Mouse (Mus musculus) hindbrain, embryonic 14.5 days (tissue): Measurements from ENCODE around the gene 1190007I07Rik. TPM values are rescaled to one million over a fixed set of nuclear protein-coding genes. Genes with fewer than 3 reads are reported as not detected.

Experiments
- ATAC-seq: fragments of 200-750 bp; cut with Nextera tagmentation; 2 replicates; pipeline ENCODE4 v1.8.0; 2017; ENCODE audit warnings: moderate number of reproducible peaks, mild to moderate bottlenecking, moderate TSS enrichment, moderate library complexity; ENCODE audit not compliant: low FRiP score
- DNase-seq: peaks from one replicate; pipeline ENCODE4 v3.0.0-alpha.2; 2015; ENCODE audit warnings: low spot score
- H3K27ac ChIP-seq: fragments of 300-500 bp; sonication (generic); 2 replicates; pipeline ENCODE4 v1.5.1; 2014; ENCODE audit warnings: mild to moderate bottlenecking, moderate library complexity
- H3K27me3 ChIP-seq: fragments of 300-500 bp; sonication (generic); 2 replicates; pipeline ENCODE4 v1.6.1; 2014; ENCODE audit warnings: mild to moderate bottlenecking, low read length, mixed read lengths; ENCODE audit not compliant: control insufficient read depth, insufficient read depth
- H3K36me3 ChIP-seq: fragments of 300-500 bp; sonication (generic); replicated peaks from 2 replicates; pipeline ENCODE4 v1.6.1; 2014; ENCODE audit not compliant: control insufficient read depth, insufficient read depth
- H3K4me1 ChIP-seq: fragments of 300-500 bp; sonication (generic); replicated peaks from 2 replicates; pipeline ENCODE4 v1.6.1; 2014; ENCODE audit warnings: antibody characterized with exemption, low read length, mixed read lengths; ENCODE audit not compliant: control insufficient read depth, insufficient read depth
- H3K4me2 ChIP-seq: fragments of 300-500 bp; sonication (generic); replicated peaks from 2 replicates; pipeline ENCODE4 v1.6.1; 2014; ENCODE audit warnings: mild to moderate bottlenecking, moderate library complexity
- H3K4me3 ChIP-seq: fragments of 300-500 bp; sonication (generic); replicated peaks from 2 replicates; pipeline ENCODE4 v1.5.1; 2014; ENCODE audit warnings: mild to moderate bottlenecking, low read length
- H3K9ac ChIP-seq: fragments of 300-500 bp; sonication (generic); 2 replicates; pipeline ENCODE4 v1.6.1; 2014
- H3K9me3 ChIP-seq: fragments of 300-500 bp; sonication (generic); 2 replicates; pipeline ENCODE4 v1.6.1; 2016; ENCODE audit warnings: low read length; ENCODE audit not compliant: control insufficient read depth
- WGBS: fragments of 180-500 bp; shearing (Covaris S2); extraction: QIAGEN DNeasy Blood & Tissue Kit; methylation state at CpG from one replicate; pipeline ENCODE4 v1.1.7; 2014; 5-methylcytosine and 5-hydroxymethylcytosine counted together
- polyA plus RNA-seq: library from polyadenylated mRNA; unstranded; fragments of >200 nt; fragmentation: Nextera tagmentation; extraction: Ambion mirVana; gene quantifications from 2 replicates; pipeline ENCODE4 v1.2.1, GENCODE M21; 2014

The 1190007I07Rik gene
- 38.2 and 41.0 TPM in 2 replicates for polyA plus RNA-seq

DNA sequence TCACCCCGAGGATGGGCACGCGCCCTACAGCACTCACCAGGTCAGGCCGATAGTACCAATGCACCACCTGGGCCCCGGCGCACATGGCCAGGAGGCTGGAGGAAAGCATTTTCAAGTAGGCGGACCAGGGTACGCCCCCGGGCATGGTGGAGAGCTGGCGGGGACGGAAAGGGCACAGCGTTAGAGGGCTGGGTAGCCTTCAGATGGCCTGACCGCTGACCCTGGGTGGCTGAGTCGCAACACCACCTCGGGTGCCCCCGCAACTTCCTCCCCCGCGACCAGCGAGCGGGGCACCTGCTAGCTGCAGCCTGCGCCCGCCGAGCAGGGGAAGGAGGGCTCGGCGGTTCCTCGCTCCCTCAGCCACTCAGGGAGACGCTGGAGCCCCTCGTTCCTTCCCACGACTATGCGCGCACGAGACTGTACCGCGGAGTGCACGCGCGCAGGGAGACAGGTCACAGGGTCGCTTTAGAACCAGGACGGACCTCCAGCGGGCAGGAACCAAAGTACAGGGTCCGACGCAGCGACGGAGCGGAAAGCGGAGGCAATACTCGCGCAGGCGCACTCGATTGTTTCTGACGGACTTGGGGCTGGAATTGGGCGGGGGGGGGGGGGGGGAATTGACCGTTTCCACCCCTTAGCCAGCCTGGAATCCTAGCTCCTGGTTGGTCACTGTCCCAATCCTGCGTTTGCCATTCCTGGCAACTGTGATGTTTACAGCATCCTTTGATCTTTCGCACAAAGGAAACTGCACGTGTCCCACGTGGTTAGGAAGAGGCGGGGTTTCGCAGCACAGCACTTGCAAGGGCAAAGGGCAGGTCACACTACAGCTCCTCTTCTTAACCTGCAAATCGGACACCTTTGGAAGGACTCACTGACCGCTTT, at the start of gene 1190007I07Rik:
TSS of gene 1190007I07Rik (minus strand) at position 558 of the 882 bp plus-strand sequence.
- Histone ChIP-seq H3K36me3 (no peaks in the 10 kb centered on the region), H3K9ac (peak within 1 kb of the TSS; percentile 89), H3K27ac (peak within 1 kb of the TSS; percentile 79), H3K9me3 (no peaks in the 10 kb centered on the region), H3K4me1 (peaks cover 8% of the 10 kb centered on the region), H3K4me3 (peak within 1 kb of the TSS; percentile 69), H3K4me2 (peak within 1 kb of the TSS; percentile 67), H3K27me3 (no peaks in the 10 kb centered on the region)
- DNase-seq (peak; percentile 95), ATAC-seq (peak; percentile 90)
- under 1% methylated on average over 60 of the region's 61 CpGs for WGBS

DNA sequence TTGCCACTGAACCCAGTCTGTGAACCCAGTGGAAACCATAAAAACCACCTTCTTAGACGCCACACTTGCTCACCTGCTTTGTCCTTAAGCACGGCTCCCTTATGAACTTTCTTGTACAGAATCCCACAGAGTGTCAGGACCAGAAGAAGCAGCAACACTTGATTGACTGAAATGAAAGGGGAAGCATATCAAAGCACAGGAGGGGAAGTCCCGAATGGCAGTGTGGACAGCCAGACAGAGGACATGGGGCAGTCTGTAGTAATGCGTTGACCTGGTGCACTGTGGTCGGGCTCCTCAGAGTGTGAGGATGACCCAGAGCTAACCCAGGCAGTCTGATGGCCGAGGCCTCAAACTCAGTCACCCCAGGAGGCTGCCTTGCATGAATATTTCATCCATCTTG, 47.2 kb upstream of the 1190007I07Rik start:
- H3K4me2 ChIP-seq = no peak overlapping the region
- 70% methylated on average over 6 of the region's 6 CpGs for whole genome bisulfite sequencing
- H3K4me1 ChIP-seq = no peaks in the 10 kb centered on the region
- H3K9me3 ChIP-seq = no peaks in the 10 kb centered on the region
- no peak overlapping the region for H3K27ac ChIP-seq
- ATAC-seq (no peak), DNase-seq (no peak)
- no peak overlapping the region for H3K4me3 ChIP-seq
- no peak overlapping the region for H3K9ac ChIP-seq
- no peaks in the 10 kb centered on the region for H3K36me3 ChIP-seq
- H3K27me3 ChIP-seq = no peaks in the 10 kb centered on the region

DNA sequence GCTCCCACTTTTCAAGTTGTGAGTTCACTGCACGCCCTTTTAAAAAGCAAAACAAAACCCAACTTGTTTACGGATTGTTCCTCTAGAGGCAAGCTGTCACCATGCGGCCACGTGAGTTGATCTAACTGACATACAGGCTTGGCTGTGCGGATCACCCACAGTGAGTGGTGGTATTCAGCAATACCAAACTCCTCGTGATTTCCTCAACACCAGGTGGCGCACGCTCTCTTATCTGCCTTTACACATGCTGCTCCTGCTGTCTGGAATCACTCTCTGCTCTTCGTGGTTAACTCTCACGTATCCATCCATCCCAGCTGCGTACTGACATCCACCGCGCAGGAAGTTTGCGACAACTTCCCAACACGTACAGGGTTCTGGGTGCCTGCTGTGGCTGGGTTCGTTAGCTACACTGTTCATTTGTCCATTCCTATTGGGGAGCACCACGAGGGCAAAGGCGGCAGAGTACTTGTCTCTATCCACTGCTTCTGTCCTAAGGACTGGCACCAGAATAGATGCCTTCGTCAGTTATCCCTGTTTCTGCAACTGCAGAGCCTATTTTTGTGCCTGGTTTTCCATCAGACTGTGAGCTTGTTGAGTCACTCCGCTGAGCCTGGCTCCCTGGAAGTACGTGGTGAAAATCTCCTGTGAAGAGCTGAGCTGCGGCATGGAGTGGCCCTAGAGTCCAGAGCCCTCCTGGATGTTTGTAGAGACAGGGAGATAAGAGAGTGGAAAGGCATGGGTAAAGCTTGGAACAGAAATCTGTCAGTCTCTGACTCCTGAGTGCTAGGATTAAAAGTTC, 43.6 kb upstream of the 1190007I07Rik start:
- no peak overlapping the region for H3K27ac ChIP-seq
- no peaks in the 10 kb centered on the region for H3K9me3 ChIP-seq
- ATAC-seq (peak; percentile 92), DNase-seq (peak; percentile 88)
- WGBS = 22% methylated on average over 22 of the region's 22 CpGs
- no peak overlapping the region for H3K4me3 ChIP-seq
- H3K4me2 ChIP-seq = peak overlapping the region; percentile 9; the same call in 1 of the 2 replicates
- no peaks in the 10 kb centered on the region for H3K4me1 ChIP-seq
- no peaks in the 10 kb centered on the region for H3K27me3 ChIP-seq
- H3K36me3 ChIP-seq = no peaks in the 10 kb centered on the region
- H3K9ac ChIP-seq = no peak overlapping the region

DNA sequence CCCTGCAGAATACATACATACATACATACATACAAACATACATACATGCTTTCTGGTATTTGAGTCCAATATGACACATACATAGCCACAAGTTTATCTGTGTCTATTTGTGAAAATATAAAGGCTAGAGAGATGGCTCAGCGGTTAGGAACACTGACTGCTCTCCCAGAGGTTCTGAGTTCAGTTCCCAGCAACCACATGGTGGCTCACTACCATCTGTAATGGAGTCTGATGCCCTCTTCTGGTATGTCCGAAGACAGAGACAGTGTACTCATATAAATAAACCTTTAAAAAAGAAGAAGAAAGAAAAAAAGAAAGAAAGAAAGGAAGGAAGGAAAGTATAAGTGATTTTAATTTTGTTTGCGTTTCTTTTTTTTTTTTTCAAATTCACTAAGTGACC, 42.9 kb upstream of the 1190007I07Rik start:
- H3K9ac ChIP-seq = no peak overlapping the region
- no peaks in the 10 kb centered on the region for H3K27me3 ChIP-seq
- H3K4me3 ChIP-seq = no peak overlapping the region
- H3K27ac ChIP-seq = no peak overlapping the region
- H3K4me1 ChIP-seq = no peaks in the 10 kb centered on the region
- no peak overlapping the region for H3K4me2 ChIP-seq
- DNase-seq = no peak
- WGBS = 65% methylated on average over 3 of the region's 3 CpGs
- no peaks in the 10 kb centered on the region for H3K36me3 ChIP-seq
- H3K9me3 ChIP-seq = no peaks in the 10 kb centered on the region
- no peak for ATAC-seq

DNA sequence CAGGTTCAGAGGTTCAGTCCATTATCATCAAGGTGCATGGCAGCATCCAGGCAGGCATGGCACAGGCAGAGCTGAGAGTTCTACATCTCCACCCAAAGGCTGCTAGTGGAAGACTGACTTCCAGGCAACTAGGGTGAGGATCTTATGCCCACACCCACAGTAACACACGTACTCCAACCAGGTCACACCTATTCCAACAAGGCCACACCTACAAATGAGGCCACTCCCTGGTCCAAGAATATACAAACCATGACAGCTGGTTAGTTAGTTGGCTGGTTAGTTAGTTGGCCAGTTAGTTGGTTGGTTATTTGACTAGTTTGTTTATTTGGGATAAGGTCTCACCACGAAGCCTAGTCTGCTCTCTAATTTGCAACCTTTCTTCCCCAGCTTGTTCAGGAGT, 40.3 kb upstream of the 1190007I07Rik start:
- Histone ChIP-seq H3K27ac (no peak overlapping the region), H3K4me2 (no peak overlapping the region), H3K9me3 (no peaks in the 10 kb centered on the region), H3K4me3 (no peak overlapping the region), H3K4me1 (no peaks in the 10 kb centered on the region), H3K9ac (no peak overlapping the region), H3K27me3 (no peaks in the 10 kb centered on the region), H3K36me3 (no peaks in the 10 kb centered on the region)
- ATAC-seq (no peak), DNase-seq (no peak)
- 92% methylated on average over 2 of the region's 2 CpGs for WGBS

- Histone ChIP-seq H3K27ac (no peak overlapping the region), H3K4me2 (no peak overlapping the region), H3K27me3 (no peaks in the 10 kb centered on the region), H3K36me3 (no peaks in the 10 kb centered on the region), H3K4me3 (no peak overlapping the region), H3K9me3 (no peaks in the 10 kb centered on the region), H3K9ac (no peak overlapping the region), H3K4me1 (no peaks in the 10 kb centered on the region)
- 83% methylated on average over 14 of the region's 14 CpGs for WGBS
- ATAC-seq = no peak
- no peak for DNase-seq
Observed at GRCm38 (mm10) chr10:82662267-82662990, 39.4 kb upstream of the 1190007I07Rik start.

- H3K4me3 ChIP-seq = no peak overlapping the region
- no peaks in the 10 kb centered on the region for H3K4me1 ChIP-seq
- no peaks in the 10 kb centered on the region for H3K36me3 ChIP-seq
- no peaks in the 10 kb centered on the region for H3K9me3 ChIP-seq
- ATAC-seq = no peak
- H3K27ac ChIP-seq = no peak overlapping the region
- no peak for DNase-seq
- H3K4me2 ChIP-seq = no peak overlapping the region
- 89% methylated on average over 8 of the region's 8 CpGs for WGBS
- no peak overlapping the region for H3K9ac ChIP-seq
- H3K27me3 ChIP-seq = no peaks in the 10 kb centered on the region
Observed at GRCm38 (mm10) chr10:82661820-82662219, 38.8 kb upstream of the 1190007I07Rik start.

DNA sequence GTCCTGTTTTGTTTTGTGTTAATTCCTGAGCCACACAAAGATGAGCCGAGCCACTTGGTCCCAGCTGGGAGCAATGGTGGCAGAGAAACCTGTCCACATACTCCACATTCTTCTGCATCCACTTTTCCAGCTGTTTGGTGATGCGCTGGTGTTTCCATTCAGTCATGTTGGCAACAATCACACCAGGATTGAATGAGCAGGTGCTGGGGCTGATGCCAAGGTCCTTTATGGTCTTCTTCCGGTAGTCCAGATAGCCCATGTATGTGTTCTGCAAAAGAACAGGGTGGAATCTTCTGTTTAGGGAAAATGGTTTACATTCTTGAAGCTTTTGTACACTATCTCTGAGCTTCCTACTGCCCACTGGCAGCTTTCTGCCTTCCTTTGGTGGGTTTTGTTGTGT, 31.6 kb upstream of the 1190007I07Rik start:
- WGBS = 86% methylated on average over 3 of the region's 3 CpGs
- no peak for ATAC-seq
- H3K4me3 ChIP-seq = no peak overlapping the region

GRCm38 (mm10) chr10:82652625-82653024, 29.6 kb upstream of the 1190007I07Rik start:
- Histone ChIP-seq H3K36me3 (peaks cover 30% of the 10 kb centered on the region), H3K4me1 (no peaks in the 10 kb centered on the region), H3K9me3 (no peaks in the 10 kb centered on the region), H3K4me2 (no peak overlapping the region), H3K27me3 (no peaks in the 10 kb centered on the region), H3K27ac (no peak overlapping the region), H3K4me3 (no peak overlapping the region), H3K9ac (no peak overlapping the region)
- no peak for DNase-seq
- WGBS = 75% methylated on average over 5 of the region's 5 CpGs
- ATAC-seq = no peak

More for the DNA sequence above, 31.6 kb upstream of the 1190007I07Rik start:
- Histone ChIP-seq H3K9ac (no peak overlapping the region), H3K36me3 (peaks cover 22% of the 10 kb centered on the region), H3K9me3 (no peaks in the 10 kb centered on the region), H3K4me1 (no peaks in the 10 kb centered on the region), H3K4me2 (no peak overlapping the region), H3K27me3 (no peaks in the 10 kb centered on the region), H3K27ac (no peak overlapping the region)
- no peak for DNase-seq
